Mouse (Mus musculus): ENCODE results near the gene Cep19.

DNA sequence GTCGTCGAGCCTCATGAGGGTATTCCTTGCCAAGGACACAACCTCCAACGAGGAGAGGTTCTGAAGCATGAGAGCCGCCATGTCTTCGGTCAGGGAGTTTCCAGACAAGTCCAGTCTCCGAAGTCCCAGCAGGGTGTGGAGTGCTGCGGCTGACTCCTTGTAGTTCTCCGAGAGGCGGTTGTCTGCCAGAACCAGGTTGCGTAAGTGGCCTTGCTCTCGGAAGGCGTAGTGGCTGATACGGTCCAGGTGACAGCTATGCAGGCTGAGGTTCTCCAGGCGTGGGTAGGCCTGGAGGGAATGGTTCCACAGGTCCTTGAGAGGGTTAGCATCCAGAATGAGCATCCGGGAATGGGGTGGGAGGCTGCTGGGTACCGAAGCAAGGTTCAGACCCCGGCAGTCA lies 45.0 kb downstream of the Cep19 start:
- no peak for TF ChIP-seq POLR2A (IDR thresholded peaks at IDR 0.05; ENCODE audit: borderline replicate concordance, control insufficient read depth, low read depth, low read length)
- TF ChIP-seq CTCF (IDR thresholded peaks at IDR 0.05; ENCODE audit: control insufficient read depth, insufficient read depth, low read length) = no peak

Measured in bone marrow, adult 2 months (tissue).